Mouse (Mus musculus): ENCODE data around the gene Gm20773. TPM values are rescaled to one million over a fixed set of nuclear protein-coding genes. Genes with fewer than 3 reads are reported as not detected.

The Gm20773 gene
- not detected in 2 replicates for polyA plus RNA-seq (2012; rRNA removed; ENCODE audit: low replicate concordance)

DNA sequence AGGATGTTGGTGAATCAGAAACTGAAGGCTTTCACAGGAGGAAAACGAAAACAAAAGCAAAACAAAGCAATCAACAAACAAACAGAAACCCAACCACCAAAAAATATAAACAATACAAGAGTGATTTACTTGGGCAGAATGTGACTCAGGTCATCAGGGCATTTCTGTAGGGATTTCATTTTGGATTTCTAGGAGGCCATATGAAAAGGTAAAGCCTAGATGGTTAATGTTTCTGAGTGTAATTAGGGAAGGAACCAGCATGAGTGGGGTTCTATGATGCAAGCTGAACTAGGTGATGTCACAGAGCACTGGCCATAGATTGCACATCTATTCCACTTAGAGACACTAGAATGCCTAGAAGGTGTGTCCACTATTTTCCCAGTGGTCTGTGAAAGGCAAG lies at the start of gene Gm20773:
Gene Gm20773, plus strand, starts transcription at position 301 of the 400 bp plus-strand sequence.

GRCm38 (mm10) chrY:13465479-13465878 lies 28.3 kb upstream of the Gm20773 start, which contains the start of gene Gm21866:
Gene Gm21866 (minus strand): TSS chrY:13465579.

Other genes starting within 250 kb of the Gm20773 start
- gene Gm21440, start 241.6 kb upstream of the Gm20773 start, polyA plus RNA-seq (2012; rRNA removed; ENCODE audit: low replicate concordance): not detected in 2 replicates
- gene Gm21454, start 241.6 kb upstream of the Gm20773 start, polyA plus RNA-seq (2012; rRNA removed; ENCODE audit: low replicate concordance): not detected in 2 replicates
- gene Gm21725, start 145.0 kb upstream of the Gm20773 start, polyA plus RNA-seq (2012; rRNA removed; ENCODE audit: low replicate concordance): not detected in 2 replicates
- not detected in 2 replicates for gene Gm21866, start 28.4 kb upstream of the Gm20773 start, polyA plus RNA-seq (2012; rRNA removed; ENCODE audit: low replicate concordance)

Data from mammary gland, adult 2 months (tissue).